Mouse (Mus musculus): ENCODE data around the gene A930017K11Rik. TPM values are rescaled to one million over a fixed set of nuclear protein-coding genes. Genes with fewer than 3 reads are reported as not detected.

The A930017K11Rik gene
- not detected for total RNA-seq (2021)

DNA sequence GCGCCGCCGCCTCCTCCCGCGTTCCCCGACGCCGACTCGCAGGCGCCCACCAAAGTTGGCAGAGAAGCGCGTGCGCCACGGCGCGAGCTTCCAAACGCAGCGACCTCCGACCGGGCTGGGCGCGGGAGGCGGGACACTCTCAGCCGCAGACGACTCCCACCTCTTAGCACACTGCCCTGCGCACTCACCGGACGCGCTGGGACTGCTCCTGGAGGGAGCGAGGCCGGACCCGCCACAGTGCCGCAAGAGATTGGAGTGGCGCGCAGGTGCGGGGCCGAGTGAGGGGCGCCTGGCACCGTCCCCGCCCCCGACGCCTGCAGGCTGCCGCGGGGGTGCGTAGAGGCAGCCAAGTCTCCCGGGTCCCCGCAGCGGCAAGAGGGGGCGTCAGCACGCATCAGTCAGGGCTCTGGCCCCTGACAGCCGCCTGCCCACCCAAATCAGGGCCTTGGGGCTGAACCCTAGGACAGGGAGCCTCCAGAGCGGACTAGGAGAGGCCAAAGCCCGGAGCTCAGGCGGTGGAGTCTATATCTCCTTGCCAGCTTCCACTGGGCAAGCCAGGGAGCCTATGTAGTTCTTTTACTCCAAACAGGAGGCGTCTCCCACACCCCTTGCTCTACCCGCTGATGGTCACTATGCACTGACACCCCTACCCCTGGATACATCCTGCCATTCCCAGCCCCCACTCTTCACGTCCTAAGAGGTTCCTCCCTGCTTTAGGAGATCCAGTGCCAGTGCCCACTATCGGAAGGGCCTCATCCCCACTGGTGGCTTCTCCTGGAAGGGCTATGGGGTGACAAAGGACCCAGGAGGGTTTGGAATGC lies at the start of gene A930017K11Rik:
TSS of gene A930017K11Rik (minus strand) at position 763 of the 821 bp plus-strand sequence.
- no peak for DNase-seq

DNA sequence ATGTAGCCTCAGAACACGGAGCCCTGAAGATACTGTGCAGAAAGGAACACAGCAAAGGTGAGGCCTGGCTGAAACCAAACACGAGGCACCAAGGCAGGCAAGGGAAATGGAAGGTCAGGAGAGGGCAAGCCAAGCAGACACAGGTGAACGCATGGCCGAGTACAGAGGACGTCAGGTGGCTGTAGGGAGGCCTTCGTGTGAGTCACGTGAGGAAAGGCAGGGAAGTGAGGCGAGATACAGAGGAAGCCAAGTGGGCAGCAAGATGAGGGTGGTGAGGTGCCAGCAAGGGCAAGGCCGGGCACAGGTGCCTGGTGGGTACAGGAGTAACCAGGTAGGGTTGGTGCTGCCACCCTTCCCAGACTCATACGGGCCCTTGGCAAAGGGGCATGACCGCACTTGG lies 46.1 kb upstream of the A930017K11Rik start:
- no peak for DNase-seq

DNA sequence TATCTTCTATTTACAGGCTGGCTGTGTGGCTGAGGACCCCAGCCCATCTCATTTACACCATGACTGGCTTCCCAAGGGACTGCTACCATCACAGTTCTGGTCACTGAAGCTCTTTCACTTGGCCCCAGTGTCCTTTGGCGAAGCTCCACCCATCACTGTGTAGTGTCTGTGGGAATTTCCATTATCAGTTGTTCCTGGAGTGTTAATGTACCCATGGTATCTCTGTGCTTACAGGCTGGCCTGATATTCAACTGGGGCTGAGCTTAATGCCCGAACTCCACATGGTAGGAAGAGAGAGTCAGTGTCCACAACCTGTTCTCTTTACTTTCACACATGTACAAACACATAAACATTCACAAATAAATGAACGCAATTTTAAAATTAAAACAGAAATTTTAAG lies 41.1 kb upstream of the A930017K11Rik start:
- DNase-seq, result no peak

DNA sequence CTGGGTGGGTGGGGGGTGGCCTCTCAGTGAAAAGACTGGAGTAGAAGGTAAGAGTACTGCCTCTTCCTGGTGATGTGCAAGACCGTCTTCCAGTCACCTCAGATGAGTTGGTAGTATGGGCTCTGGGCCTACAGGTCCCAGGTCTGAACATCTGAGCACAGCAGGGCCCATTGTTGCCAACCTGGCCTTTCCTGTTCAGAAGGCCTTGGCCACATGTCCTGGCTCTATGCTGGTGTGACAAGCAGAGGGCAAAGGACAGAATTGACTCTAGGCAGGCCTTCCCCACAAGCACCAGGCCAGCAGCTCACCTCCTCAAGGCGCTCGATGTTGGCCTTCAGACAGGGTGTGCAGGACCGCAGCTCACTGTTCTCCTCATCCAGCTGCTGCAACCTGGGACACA lies 39.9 kb upstream of the A930017K11Rik start:
- DNase-seq, result no peak

DNA sequence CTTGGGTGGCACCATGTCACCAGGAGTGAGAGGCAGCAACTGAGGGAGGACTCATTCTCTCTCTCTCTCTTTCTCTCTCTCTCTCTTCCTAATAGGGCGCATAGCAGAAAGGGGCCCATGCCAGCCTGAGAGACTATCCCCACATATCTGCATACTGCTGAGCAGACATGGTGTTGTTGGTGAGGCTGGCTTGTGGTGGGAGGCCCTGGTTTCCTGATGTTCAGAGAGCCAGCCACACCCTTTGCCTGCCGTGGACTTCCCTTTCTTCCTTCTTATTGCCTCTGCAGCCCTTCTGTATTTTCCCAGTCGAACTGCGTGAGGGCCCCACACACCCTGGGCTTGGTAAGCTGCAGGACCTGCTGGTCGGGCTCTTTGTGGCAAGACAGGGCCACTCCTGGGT lies 38.0 kb upstream of the A930017K11Rik start:
- no peak for DNase-seq

DNA sequence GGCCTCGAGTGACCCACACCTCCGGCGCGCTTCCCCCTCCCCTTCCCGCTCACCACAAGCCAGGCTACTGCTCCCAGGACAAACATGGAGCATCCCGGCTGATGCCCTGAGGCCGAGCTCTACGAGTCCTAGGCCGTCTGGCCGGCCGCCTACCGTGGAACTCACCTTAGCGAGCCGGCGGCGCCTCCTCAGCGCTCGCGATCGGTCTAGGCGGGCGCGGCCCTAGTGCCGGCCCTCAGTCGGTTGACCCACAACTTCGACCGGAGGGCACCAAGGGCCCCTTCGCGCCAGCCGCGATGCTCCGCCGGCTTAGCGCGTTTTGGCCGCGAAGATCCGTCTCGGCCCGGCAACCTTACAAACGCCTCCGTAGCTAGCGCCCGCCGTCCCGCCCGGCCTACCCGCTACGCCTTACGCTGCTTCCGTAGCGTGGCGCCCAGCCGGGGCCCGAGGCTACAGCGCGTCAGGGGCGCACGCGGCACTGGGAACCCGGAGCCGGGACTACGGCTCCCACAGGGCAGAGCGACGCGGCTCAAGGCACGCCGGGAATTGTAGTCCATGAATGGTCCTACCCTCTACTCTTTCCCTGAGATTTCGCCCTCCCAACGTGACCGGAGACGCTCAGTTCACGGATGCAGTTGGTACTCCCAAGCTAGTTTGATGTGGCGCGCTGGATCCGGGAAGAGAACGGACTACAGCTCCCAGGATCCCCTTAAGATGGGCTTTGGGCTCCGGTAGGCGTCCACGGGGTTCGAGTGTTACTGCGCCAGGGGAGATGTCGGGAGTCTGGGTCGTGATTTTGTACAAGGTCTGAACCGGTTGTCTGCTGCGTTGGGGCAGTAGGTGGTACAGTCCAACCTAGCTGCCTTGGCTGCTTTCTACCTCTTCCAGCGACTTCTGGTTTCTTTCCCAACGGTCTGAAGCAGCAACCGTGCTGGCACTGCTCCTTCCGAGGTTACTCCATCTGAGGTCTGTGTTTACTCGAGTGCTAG lies 33.2 kb upstream of the A930017K11Rik start, which contains the start of gene Capn15:
TSS of gene Capn15 (minus strand) at position 491 of the 989 bp plus-strand sequence.
- DNase-seq, result peak; percentile 94

DNA sequence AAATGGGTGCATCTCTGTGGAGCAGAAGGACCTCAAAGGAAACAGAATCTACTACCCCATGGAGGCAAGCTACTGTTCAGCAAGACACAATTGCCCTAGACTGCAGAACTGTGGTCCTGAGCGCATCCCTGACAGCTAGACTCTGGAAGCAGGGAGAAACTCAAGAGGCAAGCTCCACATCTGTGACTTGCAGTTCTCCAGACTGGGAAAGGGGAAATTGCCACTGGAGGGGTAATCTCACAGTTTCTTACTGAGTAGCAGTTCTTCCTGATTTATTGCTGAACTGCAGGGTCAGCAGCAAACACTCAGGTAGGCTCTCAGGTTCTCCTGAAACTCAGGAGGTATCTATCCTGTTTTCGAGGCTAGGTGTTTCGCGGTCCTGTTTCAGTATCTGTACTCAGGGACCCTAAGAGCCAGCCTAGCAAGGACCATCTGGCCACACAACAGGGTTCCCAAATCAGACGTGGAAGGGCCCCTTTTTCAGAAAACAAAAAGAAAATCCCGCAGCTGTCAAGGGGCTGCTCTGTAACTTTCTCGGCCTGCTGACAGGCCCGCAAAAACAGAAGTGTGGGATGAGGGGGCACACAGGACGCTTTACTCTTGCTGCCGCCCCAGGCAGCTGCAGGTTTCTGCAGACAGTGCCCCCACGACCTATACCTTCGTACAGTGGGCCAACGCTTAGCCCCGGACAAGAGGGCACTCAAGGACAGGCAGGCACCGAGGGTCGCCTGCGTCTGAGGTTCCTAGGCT lies 32.4 kb upstream of the A930017K11Rik start:
- DNase-seq, result no peak

DNA sequence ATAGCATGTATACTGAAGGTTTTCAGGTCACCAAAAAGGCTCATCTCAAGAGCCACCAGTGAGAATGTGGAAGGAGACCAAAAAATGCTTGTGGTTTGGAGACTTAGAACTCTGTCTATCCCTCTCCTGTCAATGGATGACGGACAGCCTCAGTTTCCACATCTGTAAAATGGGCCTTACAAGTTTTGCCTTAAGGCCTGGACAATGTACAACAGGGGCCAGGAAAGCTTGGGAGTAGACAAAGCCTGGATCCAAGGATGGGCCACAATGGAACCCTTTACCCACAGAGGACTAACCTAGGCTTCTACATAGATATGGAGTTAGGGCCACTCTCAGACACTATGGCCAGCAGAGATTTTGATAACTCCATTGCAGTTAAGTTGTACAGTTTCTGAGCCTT lies 31.7 kb upstream of the A930017K11Rik start:
- no peak for DNase-seq

DNA sequence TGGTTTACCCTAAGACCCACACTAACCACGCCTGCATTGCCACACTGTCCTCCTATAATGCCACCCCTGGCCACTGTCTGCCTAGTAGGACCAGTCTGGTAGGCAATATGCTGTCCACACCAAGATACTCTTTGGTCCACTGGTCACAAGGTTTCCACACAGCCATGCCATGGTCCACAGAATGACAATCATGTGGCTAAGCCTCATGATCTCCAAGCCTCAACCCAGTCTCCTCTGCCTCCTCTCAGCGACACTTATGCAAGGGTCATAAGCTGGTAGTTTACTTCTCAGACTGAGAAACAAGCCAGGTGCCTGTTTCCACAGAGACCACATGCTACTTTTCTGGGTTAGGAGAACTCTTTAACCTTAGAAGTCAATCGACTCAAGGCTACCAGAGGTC lies 30.5 kb upstream of the A930017K11Rik start:
- DNase-seq, result no peak

DNA sequence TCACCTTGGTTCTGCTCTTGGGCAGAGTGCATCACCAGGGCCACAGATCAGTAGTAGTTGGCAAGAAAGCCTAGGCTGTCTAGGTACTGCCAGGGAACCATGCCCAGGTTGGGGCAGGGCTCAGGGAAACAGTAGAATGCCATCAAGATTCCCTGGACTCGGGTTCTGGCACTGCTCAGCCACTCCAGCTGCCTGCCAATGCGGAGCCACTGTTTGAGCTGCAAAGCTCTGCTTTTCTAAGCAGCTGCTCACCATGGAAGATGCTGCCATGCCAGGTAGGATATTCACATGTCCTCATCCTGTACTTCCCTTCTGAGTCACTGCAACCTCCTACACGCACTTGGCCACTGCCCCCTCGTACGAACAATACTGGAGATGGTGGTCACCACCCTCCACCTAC lies 28.5 kb upstream of the A930017K11Rik start:
- peak; percentile 23 for DNase-seq

DNA sequence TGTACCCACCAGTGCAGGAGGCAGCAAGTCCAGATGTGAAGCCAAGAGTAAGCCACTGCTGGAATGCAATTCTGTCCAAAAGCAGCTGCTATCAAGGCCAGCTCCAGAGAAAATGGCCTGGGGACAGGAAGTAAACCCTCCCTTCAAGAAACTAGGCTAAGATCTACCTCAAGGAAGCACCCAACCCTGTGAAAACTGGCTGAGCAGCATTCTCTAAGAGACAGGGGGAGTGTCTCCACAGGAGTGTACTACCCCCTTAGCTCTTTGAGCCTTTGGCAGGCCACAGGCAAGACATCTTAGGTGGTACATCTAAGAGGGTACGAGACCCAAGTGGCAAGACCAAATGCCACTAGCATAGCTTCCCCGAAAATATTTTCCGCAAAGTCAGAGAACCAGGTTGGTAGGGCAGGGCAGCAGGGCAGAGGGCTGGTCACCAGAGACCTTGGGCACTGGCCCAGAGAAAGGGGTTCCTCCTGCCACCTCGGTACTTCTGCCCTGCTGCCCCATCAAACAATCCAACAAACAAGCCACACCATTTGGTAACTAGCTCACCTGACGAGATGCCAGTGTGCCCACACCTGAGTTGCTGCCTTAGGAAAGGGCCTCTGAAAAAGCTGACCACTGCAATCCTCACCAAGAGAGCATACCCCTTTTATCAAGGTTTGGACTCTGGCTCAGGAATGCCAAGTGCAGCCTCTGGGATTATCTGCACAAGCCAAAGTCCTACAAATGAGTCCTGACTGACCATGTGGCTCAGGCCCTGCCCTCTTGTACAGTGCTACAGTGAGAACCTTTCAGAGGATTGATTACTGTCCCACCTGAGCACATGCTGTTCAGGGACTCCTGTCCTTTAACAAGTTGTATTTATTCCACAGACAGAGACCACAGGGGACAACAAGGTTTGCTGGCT lies 27.7 kb upstream of the A930017K11Rik start:
- no peak for DNase-seq

DNA sequence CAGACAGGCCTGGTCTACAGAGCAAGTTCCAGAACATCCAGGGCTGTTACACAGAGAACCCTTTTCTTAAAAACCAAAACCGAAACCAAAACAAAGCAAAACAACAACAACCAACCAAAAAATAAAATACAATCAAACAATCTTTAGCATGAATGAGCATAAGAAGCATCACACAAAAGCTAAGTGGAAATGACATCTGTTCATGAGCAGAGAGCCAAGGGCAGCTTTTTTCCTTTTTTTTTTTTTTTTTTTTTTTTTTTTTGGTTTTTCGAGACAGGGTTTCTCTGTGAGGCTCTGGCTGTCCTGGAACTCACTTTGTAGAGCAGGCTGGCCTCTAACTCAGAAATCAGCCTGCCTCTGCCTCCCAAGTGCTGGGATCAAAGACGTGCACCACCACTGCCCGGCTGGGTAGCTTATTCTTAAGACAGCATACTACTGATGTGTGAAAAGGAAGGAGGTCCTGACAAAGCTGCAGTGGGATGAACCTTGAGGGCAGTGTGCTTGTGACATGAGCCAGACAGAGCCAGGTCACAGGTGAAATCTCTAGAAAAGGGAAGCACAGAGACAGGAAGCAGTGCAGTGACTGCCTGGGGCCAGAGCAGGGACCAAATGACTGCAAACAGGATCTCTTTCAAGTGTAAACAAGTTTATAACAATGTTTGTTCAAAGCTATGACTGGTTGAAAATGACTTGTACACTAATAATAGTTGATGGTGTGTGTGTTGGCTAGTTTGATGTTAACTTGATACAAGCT lies 18.8 kb upstream of the A930017K11Rik start:
- no peak for DNase-seq

DNA sequence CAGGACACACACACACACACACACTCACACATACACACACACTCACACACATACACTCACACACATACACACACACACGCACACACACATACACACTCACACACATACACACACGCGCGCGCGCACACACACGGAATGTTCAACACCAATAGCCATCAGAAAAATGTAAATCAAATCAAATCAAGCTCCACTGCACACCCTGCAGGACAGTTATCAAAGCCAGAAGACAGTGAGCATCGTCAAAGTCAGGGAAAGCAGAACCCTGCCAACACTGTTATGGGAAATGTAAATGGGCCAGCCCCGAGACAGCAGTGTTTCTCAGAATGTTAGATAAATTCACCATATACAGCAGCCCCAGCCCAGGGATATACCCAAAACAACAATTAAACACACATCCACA lies 18.1 kb upstream of the A930017K11Rik start:
- no peak for DNase-seq

DNA sequence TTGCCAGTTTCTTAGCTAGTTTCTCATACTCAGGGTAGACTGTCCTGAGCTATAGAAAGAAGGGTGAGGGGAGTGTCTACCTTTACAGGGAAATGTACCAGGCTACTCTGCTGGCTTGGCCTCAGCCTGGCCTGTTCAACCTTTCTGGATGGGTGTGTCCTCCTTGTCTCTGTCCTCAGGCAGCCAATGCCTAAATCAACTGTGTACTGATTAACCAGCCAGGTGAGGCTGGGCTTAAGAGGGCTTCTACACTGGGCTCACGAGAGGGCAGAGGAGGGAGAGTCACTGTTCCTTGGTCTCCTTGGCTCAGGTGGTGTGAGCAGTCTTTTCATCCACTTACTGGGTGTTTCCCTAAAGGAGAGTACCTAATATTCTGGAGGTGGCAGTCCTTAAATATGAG lies 15.8 kb upstream of the A930017K11Rik start:
- no peak for DNase-seq

DNA sequence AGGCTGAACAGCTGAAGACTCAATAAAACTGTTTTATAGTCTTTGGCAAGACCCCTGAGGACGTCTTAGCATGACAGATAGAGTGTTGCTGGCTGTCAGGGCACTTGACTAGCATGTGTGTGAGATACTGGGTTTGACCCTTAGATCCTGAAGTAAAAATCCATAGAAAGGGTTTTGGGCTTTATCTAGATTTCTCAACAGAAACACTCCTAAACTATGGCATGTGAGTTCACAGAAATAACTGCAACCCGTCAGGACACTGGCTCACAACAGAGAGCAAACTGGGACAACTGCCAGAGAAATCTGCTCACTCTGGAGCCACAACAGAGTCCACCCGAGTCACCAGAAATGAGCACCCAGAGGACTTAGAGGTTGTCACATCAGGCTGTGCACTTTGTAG lies 15.3 kb upstream of the A930017K11Rik start:
- peak; percentile 43 for DNase-seq

DNA sequence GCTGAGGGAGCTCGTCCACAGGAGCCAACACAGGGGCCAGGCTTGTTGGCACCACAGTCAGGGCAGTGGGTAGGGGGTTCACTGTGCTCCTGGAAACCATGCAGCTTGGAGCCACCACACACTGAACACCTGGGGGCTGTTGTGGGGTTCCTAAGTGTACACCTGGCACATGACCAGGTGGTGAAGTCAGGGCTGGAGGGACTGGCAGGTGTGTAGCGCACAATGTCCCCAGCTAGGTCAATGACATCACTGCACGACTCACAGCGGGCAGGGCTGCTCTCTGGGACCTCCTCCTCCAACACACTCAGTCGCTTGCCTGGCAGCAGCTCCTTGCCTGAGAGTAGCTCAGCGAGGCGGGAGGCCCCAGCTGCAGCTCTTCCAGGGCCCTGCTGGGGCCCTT lies 11.9 kb upstream of the A930017K11Rik start:
- no peak for DNase-seq

DNA sequence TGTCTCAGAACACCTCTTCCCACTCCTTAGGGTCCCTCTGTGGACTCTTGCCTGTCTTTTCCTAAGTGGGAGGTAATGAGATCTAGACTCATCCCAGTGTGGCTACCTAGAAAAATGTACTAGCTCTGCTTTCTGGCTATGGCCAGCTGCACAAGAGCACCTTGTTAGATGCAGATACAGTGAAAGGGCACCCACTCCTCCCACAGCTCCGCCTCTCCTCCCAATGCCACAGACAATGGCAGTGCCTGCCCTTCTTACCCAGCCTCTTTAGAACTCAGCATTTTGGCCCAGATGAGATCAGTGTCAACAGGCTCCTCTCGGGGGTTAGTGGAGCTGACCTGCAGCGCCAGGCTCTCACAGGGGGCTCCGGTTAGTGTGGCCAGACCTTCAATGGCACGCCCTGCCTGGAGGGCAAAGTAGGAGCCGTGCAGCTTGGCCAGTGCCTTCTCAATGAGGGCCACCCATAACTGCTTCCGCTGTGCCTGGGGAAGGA lies 10.1 kb upstream of the A930017K11Rik start:
- no peak for DNase-seq

DNA sequence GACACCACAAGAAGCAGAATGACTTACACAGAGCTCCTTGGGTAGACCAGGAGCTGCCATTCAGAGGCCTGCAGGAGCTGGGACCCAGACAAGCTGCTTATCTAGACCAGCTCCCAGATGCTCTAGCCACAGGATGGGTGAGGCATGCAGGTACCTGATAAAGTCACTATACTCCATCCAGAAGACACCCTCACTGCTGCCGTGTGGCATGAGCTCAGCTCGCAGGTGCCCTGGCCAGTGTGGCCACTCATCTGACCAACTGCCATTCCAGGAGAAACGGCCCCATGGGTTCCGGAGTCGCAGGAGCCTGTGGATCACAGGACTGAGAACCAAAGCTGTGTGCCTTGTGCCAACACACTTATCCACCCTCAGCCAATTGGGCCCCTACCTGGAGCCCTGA lies 9.2 kb upstream of the A930017K11Rik start:
- no peak for DNase-seq

DNA sequence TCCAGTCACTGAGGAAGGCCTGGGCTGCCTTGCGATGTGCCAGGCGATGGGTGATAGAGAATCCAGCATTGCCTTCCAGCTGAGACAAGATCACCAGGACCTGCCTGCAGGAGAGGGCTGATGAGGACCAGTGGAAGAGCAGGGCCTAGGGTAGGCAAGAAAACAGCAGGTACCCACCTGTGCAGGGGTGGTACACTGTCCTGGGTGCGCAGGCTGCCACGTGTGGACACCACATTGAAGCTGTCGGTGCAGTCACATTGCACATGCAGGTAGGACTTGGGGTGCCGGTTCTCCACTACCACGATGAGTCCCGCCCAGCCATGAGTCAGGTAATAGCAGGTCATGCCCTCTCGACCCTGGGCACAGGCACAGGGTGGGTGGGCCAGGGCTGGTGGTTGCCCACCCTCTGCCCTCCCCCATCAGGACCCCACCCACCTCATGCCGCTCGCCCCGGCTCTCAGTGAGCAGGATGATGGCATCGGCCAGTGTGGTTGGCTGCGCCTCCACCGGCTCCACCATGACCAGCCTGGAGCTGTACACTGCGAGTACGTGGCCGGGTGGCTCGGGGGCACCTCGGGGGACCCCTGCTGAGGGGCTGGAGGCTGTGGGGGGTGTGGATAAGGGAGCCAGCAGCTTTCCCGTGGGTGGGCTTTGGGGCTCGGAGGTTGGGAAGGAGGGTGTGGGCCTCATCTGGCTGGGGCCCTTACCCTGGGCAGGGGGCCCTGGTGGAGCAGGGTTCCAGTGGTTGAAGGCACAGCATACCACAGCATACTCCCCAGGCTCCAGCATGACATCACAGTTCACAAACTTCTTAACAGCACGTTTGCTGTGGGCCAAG lies 7.5 kb upstream of the A930017K11Rik start:
- DNase-seq, result no peak
